Mouse (Mus musculus): Measurements from ENCODE around the gene Gzmm. TPM values are rescaled to one million over a fixed set of nuclear protein-coding genes. Genes with fewer than 3 reads are reported as not detected.

Gzmm gene
- polyA plus RNA-seq, 2 experiments: 0.66 to 1.1 TPM

DNA sequence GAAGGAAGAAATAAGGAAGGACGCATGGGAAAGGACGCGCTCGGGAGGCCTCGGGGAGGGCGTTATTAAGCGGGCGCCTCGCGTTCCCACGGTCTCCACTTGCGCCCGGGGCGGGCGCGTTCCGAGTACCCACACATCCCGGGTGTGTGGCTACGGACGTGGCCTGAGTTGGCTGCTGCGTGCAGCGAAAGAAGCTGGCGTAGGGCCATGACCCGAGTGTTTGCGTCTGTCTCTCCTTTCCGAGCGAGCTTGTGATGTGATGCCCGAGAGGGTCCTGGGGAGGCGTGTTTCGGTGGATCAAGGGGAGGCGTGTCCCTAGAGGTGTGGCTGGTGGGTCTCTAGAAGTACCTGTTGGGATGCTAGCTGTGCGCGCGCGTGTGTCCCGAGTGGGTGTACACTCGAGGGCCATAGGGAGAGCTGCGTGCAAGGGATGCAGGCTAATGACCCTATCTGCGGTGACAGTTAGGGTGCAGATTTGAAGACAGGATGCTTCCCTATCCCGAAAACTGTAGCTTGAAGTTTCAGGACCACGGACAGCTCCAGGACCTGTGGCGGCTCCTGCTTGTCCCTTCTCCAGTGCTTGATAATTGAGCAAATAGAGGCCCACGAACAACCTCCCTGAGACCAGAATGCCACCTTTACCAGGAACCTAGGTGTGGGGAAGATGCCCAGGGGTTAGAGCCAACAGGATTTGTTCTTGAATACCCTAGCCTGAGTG is 29.0 kb downstream of the Gzmm start:
- H3K27me3 ChIP-seq (ENCODE audit: control insufficient read depth, insufficient read depth, low read length): peaks cover 43% of the 10 kb centered on the region
- TF ChIP-seq POLR2A (IDR thresholded peaks at IDR 0.05; ENCODE audit: borderline replicate concordance, extremely low read depth, insufficient read depth, insufficient read length): no peak
- peaks cover 9% of the 10 kb centered on the region; the same call in 1 of the 2 replicates for H3K4me1 ChIP-seq (ENCODE audit: control insufficient read depth, insufficient read depth, low read length)
- H3K9ac ChIP-seq (ENCODE audit: low read depth, low read length, severe bottlenecking): no peak overlapping the region
- whole genome bisulfite sequencing: 6% methylated on average over 42 of the region's 43 CpGs
- no peak for ATAC-seq (ENCODE audit: low FRiP score, low read depth)
- no peak overlapping the region for H3K27ac ChIP-seq (replicated peaks; ENCODE audit: low read depth, low read length)
- H3K4me3 ChIP-seq (replicated peaks; ENCODE audit: low read length): peak overlapping the region; percentile 53
- H3K9me3 ChIP-seq (ENCODE audit: control insufficient read depth, low read length): no peaks in the 10 kb centered on the region
- no peaks in the 10 kb centered on the region for H3K36me3 ChIP-seq (ENCODE audit: control insufficient read depth, insufficient read depth, low read length)
- H3K4me2 ChIP-seq (replicated peaks; ENCODE audit: low read depth, low read length, severe bottlenecking): peak overlapping the region; percentile 86
- peak; percentile 87 for DNase-seq (ENCODE audit: low spot score)

GRCm38 (mm10) chr10:79721089-79721488 is 32.3 kb downstream of the Gzmm start:
- no peak overlapping the region for H3K27ac ChIP-seq (replicated peaks; ENCODE audit: low read depth, low read length)
- no peaks in the 10 kb centered on the region for H3K9me3 ChIP-seq (ENCODE audit: control insufficient read depth, low read length)
- 56% methylated on average over 5 of the region's 5 CpGs for WGBS
- no peak overlapping the region for H3K4me3 ChIP-seq (replicated peaks; ENCODE audit: low read length)
- H3K36me3 ChIP-seq (ENCODE audit: control insufficient read depth, insufficient read depth, low read length): no peaks in the 10 kb centered on the region
- H3K27me3 ChIP-seq (ENCODE audit: control insufficient read depth, insufficient read depth, low read length): peaks cover 25% of the 10 kb centered on the region
- no peak overlapping the region for H3K4me2 ChIP-seq (replicated peaks; ENCODE audit: low read depth, low read length, severe bottlenecking)
- ATAC-seq (ENCODE audit: low FRiP score, low read depth): no peak
- TF ChIP-seq POLR2A (IDR thresholded peaks at IDR 0.05; ENCODE audit: borderline replicate concordance, extremely low read depth, insufficient read depth, insufficient read length): no peak
- no peak overlapping the region for H3K9ac ChIP-seq (ENCODE audit: low read depth, low read length, severe bottlenecking)
- peaks cover 9% of the 10 kb centered on the region; the same call in 1 of the 2 replicates for H3K4me1 ChIP-seq (ENCODE audit: control insufficient read depth, insufficient read depth, low read length)
- DNase-seq (ENCODE audit: low spot score): no peak

GRCm38 (mm10) chr10:79723047-79723446 is 34.2 kb downstream of the Gzmm start:
- no peaks in the 10 kb centered on the region for H3K36me3 ChIP-seq (ENCODE audit: control insufficient read depth, insufficient read depth, low read length)
- no peaks in the 10 kb centered on the region for H3K9me3 ChIP-seq (ENCODE audit: control insufficient read depth, low read length)
- no peak overlapping the region for H3K27ac ChIP-seq (replicated peaks; ENCODE audit: low read depth, low read length)
- peaks cover 8% of the 10 kb centered on the region for H3K27me3 ChIP-seq (ENCODE audit: control insufficient read depth, insufficient read depth, low read length)
- no peak overlapping the region for H3K4me3 ChIP-seq (replicated peaks; ENCODE audit: low read length)
- 72% methylated on average over 6 of the region's 6 CpGs for WGBS
- ATAC-seq (ENCODE audit: low FRiP score, low read depth) (no peak), DNase-seq (ENCODE audit: low spot score) (no peak)
- H3K9ac ChIP-seq (ENCODE audit: low read depth, low read length, severe bottlenecking): no peak overlapping the region
- no peaks in the 10 kb centered on the region for H3K4me1 ChIP-seq (ENCODE audit: control insufficient read depth, insufficient read depth, low read length)
- no peak overlapping the region for H3K4me2 ChIP-seq (replicated peaks; ENCODE audit: low read depth, low read length, severe bottlenecking)
- no peak for TF ChIP-seq POLR2A (IDR thresholded peaks at IDR 0.05; ENCODE audit: borderline replicate concordance, extremely low read depth, insufficient read depth, insufficient read length)

DNA sequence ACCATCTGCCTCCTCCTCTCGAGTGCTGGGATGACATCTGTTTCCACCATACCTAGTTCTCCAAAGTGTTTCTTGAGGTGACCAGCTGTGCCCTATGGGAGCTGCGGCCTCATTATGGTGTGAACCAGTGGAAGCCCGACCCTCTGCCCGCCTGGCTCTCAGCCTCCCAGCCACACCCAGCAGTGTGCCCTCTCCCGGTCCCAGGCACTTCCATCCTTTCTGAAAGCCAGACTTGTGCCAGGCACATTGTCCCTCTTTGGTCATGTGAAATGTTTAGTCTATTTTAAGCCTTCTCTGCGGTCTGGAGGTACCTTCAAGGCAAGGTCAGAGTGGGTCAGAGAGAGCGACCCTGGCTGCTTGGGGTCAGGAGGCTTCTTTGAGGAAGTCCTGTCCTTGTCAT is 34.9 kb downstream of the Gzmm start:
- ATAC-seq (ENCODE audit: low FRiP score, low read depth): no peak
- no peaks in the 10 kb centered on the region for H3K9me3 ChIP-seq (ENCODE audit: control insufficient read depth, low read length)
- 74% methylated on average over 7 of the region's 7 CpGs for WGBS

GRCm38 (mm10) chr10:79726090-79726489 is 37.3 kb downstream of the Gzmm start:
- DNase-seq (ENCODE audit: low spot score): no peak
- WGBS: 44% methylated on average over 11 of the region's 11 CpGs
- no peak overlapping the region for H3K4me2 ChIP-seq (replicated peaks; ENCODE audit: low read depth, low read length, severe bottlenecking)
- ATAC-seq (ENCODE audit: low FRiP score, low read depth): no peak
- no peaks in the 10 kb centered on the region for H3K4me1 ChIP-seq (ENCODE audit: control insufficient read depth, insufficient read depth, low read length)
- no peak overlapping the region for H3K9ac ChIP-seq (ENCODE audit: low read depth, low read length, severe bottlenecking)
- no peaks in the 10 kb centered on the region for H3K27me3 ChIP-seq (ENCODE audit: control insufficient read depth, insufficient read depth, low read length)
- TF ChIP-seq POLR2A (IDR thresholded peaks at IDR 0.05; ENCODE audit: borderline replicate concordance, extremely low read depth, insufficient read depth, insufficient read length): no peak
- no peaks in the 10 kb centered on the region for H3K9me3 ChIP-seq (ENCODE audit: control insufficient read depth, low read length)
- H3K4me3 ChIP-seq (replicated peaks; ENCODE audit: low read length): no peak overlapping the region
- H3K36me3 ChIP-seq (ENCODE audit: control insufficient read depth, insufficient read depth, low read length): no peaks in the 10 kb centered on the region
- H3K27ac ChIP-seq (replicated peaks; ENCODE audit: low read depth, low read length): no peak overlapping the region

More for the DNA sequence above, 34.9 kb downstream of the Gzmm start:
- no peak for DNase-seq (ENCODE audit: low spot score)
- Histone ChIP-seq H3K36me3 (ENCODE audit: control insufficient read depth, insufficient read depth, low read length) (no peaks in the 10 kb centered on the region), H3K4me2 (replicated peaks; ENCODE audit: low read depth, low read length, severe bottlenecking) (no peak overlapping the region), H3K27me3 (ENCODE audit: control insufficient read depth, insufficient read depth, low read length) (peaks cover 1% of the 10 kb centered on the region; the same call in 1 of the 2 replicates), H3K27ac (replicated peaks; ENCODE audit: low read depth, low read length) (no peak overlapping the region), H3K4me1 (ENCODE audit: control insufficient read depth, insufficient read depth, low read length) (no peaks in the 10 kb centered on the region), H3K4me3 (replicated peaks; ENCODE audit: low read length) (no peak overlapping the region), H3K9ac (ENCODE audit: low read depth, low read length, severe bottlenecking) (no peak overlapping the region)
- no peak for TF ChIP-seq POLR2A (IDR thresholded peaks at IDR 0.05; ENCODE audit: borderline replicate concordance, extremely low read depth, insufficient read depth, insufficient read length)

All from limb, embryonic 14.5 days (tissue).